Mouse (Mus musculus) liver, embryonic 16.5 days (tissue): Measurements from ENCODE around the gene Angptl6. TPM values are rescaled to one million over a fixed set of nuclear protein-coding genes. Genes with fewer than 3 reads are reported as not detected.

ENCODE experiments used
- ATAC-seq: fragments of 200-750 bp; cut with Nextera tagmentation; 2 replicates; pipeline ENCODE4 v1.8.0; 2017; ENCODE audit warnings: low read depth, mild to moderate bottlenecking, moderate number of reproducible peaks, moderate library complexity
- H3K27ac ChIP-seq: fragments of 300-500 bp; sonication (generic); 2 replicates; pipeline ENCODE4 v1.5.1; 2014; ENCODE audit warnings: mild to moderate bottlenecking, low read length
- H3K27me3 ChIP-seq: fragments of 300-500 bp; sonication (generic); 2 replicates; pipeline ENCODE4 v1.6.1; 2014; ENCODE audit warnings: low read depth, low read length, mixed read lengths; ENCODE audit not compliant: control insufficient read depth, insufficient read depth
- H3K36me3 ChIP-seq: fragments of 300-500 bp; sonication (generic); 2 replicates; pipeline ENCODE4 v1.6.1; 2014; ENCODE audit warnings: mild to moderate bottlenecking; ENCODE audit not compliant: control insufficient read depth, insufficient read depth
- H3K4me1 ChIP-seq: fragments of 300-500 bp; sonication (generic); 2 replicates; pipeline ENCODE4 v1.6.1; 2014; ENCODE audit warnings: low read depth, low read length, mixed read lengths; ENCODE audit not compliant: control insufficient read depth
- H3K4me2 ChIP-seq: fragments of 300-500 bp; sonication (generic); 2 replicates; pipeline ENCODE4 v1.6.1; 2014; ENCODE audit warnings: low read depth, low read length, mixed read lengths
- H3K4me3 ChIP-seq: fragments of 300-500 bp; sonication (generic); 2 replicates; pipeline ENCODE4 v1.5.1; 2014; ENCODE audit warnings: low read depth, mild to moderate bottlenecking, low read length
- H3K9ac ChIP-seq: fragments of 300-500 bp; sonication (generic); 2 replicates; pipeline ENCODE4 v1.6.1; 2014; ENCODE audit warnings: low read depth, low read length
- H3K9me3 ChIP-seq: fragments of 300-500 bp; sonication (generic); replicated peaks from 2 replicates; pipeline ENCODE4 v1.6.1; 2016; ENCODE audit warnings: low read length; ENCODE audit not compliant: control insufficient read depth
- WGBS: fragments of 180-500 bp; shearing (Covaris S2); extraction: QIAGEN DNeasy Blood & Tissue Kit; methylation state at CpG from one replicate; pipeline ENCODE4 v1.1.7; 2014; ENCODE audit not compliant: insufficient replicate concordance; 5-methylcytosine and 5-hydroxymethylcytosine counted together
- polyA plus RNA-seq: library from polyadenylated mRNA; unstranded; fragments of >200 nt; fragmentation: Nextera tagmentation; extraction: Ambion mirVana; gene quantifications from 2 replicates; pipeline ENCODE4 v1.2.1, GENCODE M21; 2015

Angptl6 gene
- polyA plus RNA-seq, 1 experiment from 2014 or later = 10.0 TPM

- Histone ChIP-seq H3K27ac (no peak overlapping the region), H3K9ac (no peak overlapping the region), H3K4me1 (peaks cover 21% of the 10 kb centered on the region), H3K9me3 (no peaks in the 10 kb centered on the region), H3K4me3 (no peak overlapping the region), H3K36me3 (no peaks in the 10 kb centered on the region), H3K27me3 (no peaks in the 10 kb centered on the region), H3K4me2 (no peak overlapping the region)
- no peak for ATAC-seq
- WGBS = 64% methylated on average over 23 of the region's 23 CpGs
Observed at GRCm38 (mm10) chr9:20875021-20875790, 4.3 kb downstream of the Angptl6 start.

GRCm38 (mm10) chr9:20873521-20873920 lies 6.0 kb downstream of the Angptl6 start:
- ATAC-seq = no peak
- Histone ChIP-seq H3K27me3 (peaks cover 8% of the 10 kb centered on the region), H3K4me1 (peaks cover 12% of the 10 kb centered on the region), H3K4me3 (no peak overlapping the region), H3K9ac (no peak overlapping the region), H3K4me2 (no peak overlapping the region), H3K36me3 (no peaks in the 10 kb centered on the region), H3K27ac (no peak overlapping the region), H3K9me3 (no peaks in the 10 kb centered on the region)
- 75% methylated on average over 12 of the region's 12 CpGs for WGBS

GRCm38 (mm10) chr9:20872991-20873390 lies 6.5 kb downstream of the Angptl6 start:
- Histone ChIP-seq H3K4me3 (no peak overlapping the region), H3K27me3 (peaks cover 11% of the 10 kb centered on the region), H3K9me3 (no peaks in the 10 kb centered on the region), H3K4me2 (no peak overlapping the region), H3K36me3 (no peaks in the 10 kb centered on the region), H3K9ac (no peak overlapping the region), H3K27ac (no peak overlapping the region), H3K4me1 (peaks cover 10% of the 10 kb centered on the region)
- WGBS = 84% methylated on average over 10 of the region's 10 CpGs
- ATAC-seq = no peak

GRCm38 (mm10) chr9:20870211-20871173 lies 9.0 kb downstream of the Angptl6 start:
- H3K36me3 ChIP-seq = no peaks in the 10 kb centered on the region
- H3K9ac ChIP-seq = no peak overlapping the region
- no peak overlapping the region for H3K27ac ChIP-seq
- no peak overlapping the region for H3K4me2 ChIP-seq
- no peak overlapping the region for H3K4me3 ChIP-seq
- peaks cover 3% of the 10 kb centered on the region; the same call in 1 of the 2 replicates for H3K4me1 ChIP-seq
- H3K9me3 ChIP-seq = no peaks in the 10 kb centered on the region
- H3K27me3 ChIP-seq = peaks cover 15% of the 10 kb centered on the region
- 66% methylated on average over 12 of the region's 12 CpGs for WGBS
- ATAC-seq = no peak

- 7% methylated on average over 19 of the region's 19 CpGs for WGBS
- Histone ChIP-seq H3K27me3 (peaks cover 15% of the 10 kb centered on the region), H3K4me3 (peak overlapping the region; percentile 66), H3K27ac (no peak overlapping the region), H3K9me3 (no peaks in the 10 kb centered on the region), H3K4me1 (peaks cover 3% of the 10 kb centered on the region; the same call in 1 of the 2 replicates), H3K4me2 (peak overlapping the region; percentile 66), H3K9ac (peak overlapping the region; percentile 57), H3K36me3 (no peaks in the 10 kb centered on the region)
- ATAC-seq = no peak
Observed at GRCm38 (mm10) chr9:20869246-20869645, 10.3 kb downstream of the Angptl6 start.

GRCm38 (mm10) chr9:20868448-20869001 lies 11.0 kb downstream of the Angptl6 start, which contains the start of gene A230050P20Rik:
Gene A230050P20Rik, plus strand, starts transcription at chr9:20868642.
- no peaks in the 10 kb centered on the region for H3K9me3 ChIP-seq
- H3K4me1 ChIP-seq = peaks cover 3% of the 10 kb centered on the region; the same call in 1 of the 2 replicates
- H3K4me3 ChIP-seq = peak within 1 kb of the TSS; percentile 66
- no peak within 1 kb of the TSS for H3K27ac ChIP-seq
- H3K9ac ChIP-seq = peak within 1 kb of the TSS; percentile 57
- WGBS = 3% methylated on average over 52 of the region's 53 CpGs
- ATAC-seq = peak; percentile 45
- peaks cover 15% of the 10 kb centered on the region for H3K27me3 ChIP-seq
- H3K4me2 ChIP-seq = peak within 1 kb of the TSS; percentile 66
- no peaks in the 10 kb centered on the region for H3K36me3 ChIP-seq

- Histone ChIP-seq H3K4me2 (no peak overlapping the region), H3K4me3 (no peak overlapping the region), H3K36me3 (no peaks in the 10 kb centered on the region), H3K9me3 (no peaks in the 10 kb centered on the region), H3K27me3 (peaks cover 15% of the 10 kb centered on the region), H3K27ac (no peak overlapping the region), H3K9ac (no peak overlapping the region), H3K4me1 (peaks cover 5% of the 10 kb centered on the region)
- WGBS = 51% methylated on average over 3 of the region's 3 CpGs
- peak; percentile 47; the same call in 1 of the 2 replicates for ATAC-seq
Observed at GRCm38 (mm10) chr9:20866879-20867278, 12.6 kb downstream of the Angptl6 start.

- H3K4me1 ChIP-seq = peaks cover 2% of the 10 kb centered on the region; the same call in 1 of the 2 replicates
- no peaks in the 10 kb centered on the region for H3K9me3 ChIP-seq
- no peak overlapping the region for H3K4me3 ChIP-seq
- H3K27ac ChIP-seq = no peak overlapping the region
- ATAC-seq = peak; percentile 15; the same call in 1 of the 2 replicates
- whole genome bisulfite sequencing = 22% methylated on average over 4 of the region's 4 CpGs
- H3K9ac ChIP-seq = no peak overlapping the region
- no peaks in the 10 kb centered on the region for H3K27me3 ChIP-seq
- H3K4me2 ChIP-seq = no peak overlapping the region
- H3K36me3 ChIP-seq = no peaks in the 10 kb centered on the region
Observed at GRCm38 (mm10) chr9:20862225-20862624, 17.3 kb downstream of the Angptl6 start.
